Mouse (Mus musculus) E14TG2a.4 (cell line): ENCODE data around the gene Pcdh17.

ENCODE experiments used
- H3K27me3 ChIP-seq: 2 replicates; pipeline ENCODE4 v1.6.1; 2014; ENCODE audit warnings: low read length, control low read depth; ENCODE audit not compliant: insufficient read depth
- H3K36me3 ChIP-seq: 2 replicates; pipeline ENCODE4 v1.6.1; 2014; ENCODE audit warnings: low read length, control low read depth; ENCODE audit not compliant: insufficient read depth
- H3K4me1 ChIP-seq: replicated peaks from 2 replicates; pipeline ENCODE4 v1.6.1; 2014; ENCODE audit warnings: low read depth, low read length, control low read depth
- H3K4me3 ChIP-seq: replicated peaks from 2 replicates; pipeline ENCODE4 v1.5.1; 2014; ENCODE audit warnings: mild to moderate bottlenecking, low read length
- H3K9me3 ChIP-seq: 2 replicates; pipeline ENCODE4 v1.6.1; 2014; ENCODE audit warnings: low read length, control low read depth
- CTCF ChIP-seq: conservative IDR thresholded peaks from 2 replicates; pipeline ENCODE4 v1.5.1; 2014; ENCODE audit warnings: low read length
- NANOG ChIP-seq: IDR thresholded peaks from 2 replicates; pipeline ENCODE4 v1.6.1; 2014; ENCODE audit warnings: borderline replicate concordance, low read length, mixed read lengths
- POU5F1 ChIP-seq: IDR thresholded peaks from 2 replicates; pipeline ENCODE4 v1.6.1; 2014; ENCODE audit warnings: low read length, borderline replicate concordance

Pcdh17 gene

GRCm38 (mm10) chr14:84541838-84542237 is 98.5 kb downstream of the Pcdh17 start:
- H3K4me1 ChIP-seq: no peaks in the 10 kb centered on the region
- no peaks in the 10 kb centered on the region for H3K36me3 ChIP-seq
- H3K9me3 ChIP-seq: no peaks in the 10 kb centered on the region
- TF ChIP-seq NANOG: no peak
- no peak for TF ChIP-seq CTCF
- no peak for TF ChIP-seq POU5F1
- H3K27me3 ChIP-seq: no peaks in the 10 kb centered on the region
- no peak overlapping the region for H3K4me3 ChIP-seq

DNA sequence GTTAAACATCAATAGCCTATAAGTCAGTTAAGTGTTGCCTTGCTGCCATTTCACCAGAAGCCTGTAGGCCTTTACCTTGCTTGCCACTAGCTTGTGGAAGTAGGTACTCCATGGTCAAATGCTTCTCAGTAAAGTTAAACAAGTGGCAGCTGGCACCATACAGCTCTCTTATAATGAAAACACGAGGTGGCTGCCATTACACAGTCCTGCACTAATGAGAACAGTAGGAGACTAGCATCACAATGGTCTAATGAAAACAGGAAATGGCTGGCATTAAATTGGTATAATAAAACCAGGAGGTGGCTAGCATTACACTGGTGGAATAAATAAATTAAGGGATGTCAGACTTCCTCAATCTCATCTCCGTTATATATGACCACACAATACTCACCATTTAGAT is 102.6 kb downstream of the Pcdh17 start:
- Histone ChIP-seq H3K36me3 (no peaks in the 10 kb centered on the region), H3K9me3 (no peaks in the 10 kb centered on the region), H3K4me1 (no peaks in the 10 kb centered on the region), H3K27me3 (no peaks in the 10 kb centered on the region), H3K4me3 (no peak overlapping the region)
- TF ChIP-seq NANOG (no peak), POU5F1 (no peak), CTCF (no peak)

DNA sequence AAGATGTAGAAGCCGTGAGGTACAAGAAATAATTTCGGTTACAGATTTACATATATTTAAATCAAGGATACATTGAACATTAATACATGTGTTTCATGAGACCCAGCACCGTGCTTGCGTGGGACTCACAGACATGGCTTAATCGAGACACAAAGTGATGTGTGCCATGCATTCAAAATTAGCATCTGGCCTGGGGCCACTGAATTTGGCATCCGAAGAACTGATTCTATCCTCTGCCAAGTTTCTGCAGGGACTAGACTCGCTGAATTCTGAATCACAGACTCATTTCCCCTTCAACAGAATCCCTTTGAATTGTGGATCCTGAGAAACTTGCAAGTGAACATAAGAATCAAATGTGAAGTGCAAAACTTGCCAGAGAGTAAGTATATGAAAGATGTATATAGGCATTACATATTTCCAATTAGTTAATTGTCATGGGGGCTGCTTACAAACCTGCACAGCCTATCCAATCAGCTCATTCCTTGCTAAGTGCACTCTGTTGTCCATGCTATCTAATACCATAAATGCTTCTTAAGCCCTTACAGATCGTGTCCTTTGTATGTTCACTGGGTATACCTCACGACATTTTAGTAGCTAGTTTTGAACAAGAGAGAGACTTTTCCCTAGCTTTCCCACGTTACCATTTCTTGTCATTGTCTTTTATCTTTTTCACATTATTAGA is 104.3 kb downstream of the Pcdh17 start:
- no peaks in the 10 kb centered on the region for H3K4me1 ChIP-seq
- no peaks in the 10 kb centered on the region for H3K9me3 ChIP-seq
- no peak for TF ChIP-seq CTCF
- no peak for TF ChIP-seq POU5F1
- no peak for TF ChIP-seq NANOG
- no peak overlapping the region for H3K4me3 ChIP-seq
- no peaks in the 10 kb centered on the region for H3K27me3 ChIP-seq
- no peaks in the 10 kb centered on the region for H3K36me3 ChIP-seq

DNA sequence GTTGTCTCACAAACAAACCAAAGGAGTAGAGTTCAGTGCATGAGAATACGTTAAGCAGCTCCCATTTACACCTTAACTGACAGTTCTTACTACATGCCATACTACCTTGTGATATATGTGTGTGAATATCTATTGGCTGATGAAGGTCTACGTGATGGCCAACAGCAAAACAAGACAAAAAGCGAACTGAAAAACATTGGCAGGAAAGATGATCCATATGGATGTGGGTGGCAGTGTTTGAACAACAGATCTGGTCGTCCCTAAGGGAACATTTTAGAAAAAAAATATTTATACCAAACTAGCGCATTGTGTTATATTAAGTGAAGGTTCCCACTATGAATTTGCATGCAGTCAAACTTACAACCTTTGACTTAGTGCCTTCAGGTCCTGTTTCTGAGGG is 108.2 kb downstream of the Pcdh17 start:
- Histone ChIP-seq H3K27me3 (no peaks in the 10 kb centered on the region), H3K4me1 (no peaks in the 10 kb centered on the region), H3K36me3 (no peaks in the 10 kb centered on the region), H3K4me3 (no peak overlapping the region), H3K9me3 (peaks cover 5% of the 10 kb centered on the region; the same call in 1 of the 2 replicates)
- TF ChIP-seq NANOG (no peak), POU5F1 (no peak), CTCF (no peak)

- Histone ChIP-seq H3K9me3 (no peaks in the 10 kb centered on the region), H3K36me3 (no peaks in the 10 kb centered on the region), H3K4me1 (no peaks in the 10 kb centered on the region), H3K27me3 (no peaks in the 10 kb centered on the region), H3K4me3 (no peak overlapping the region)
- no peak for TF ChIP-seq NANOG
- TF ChIP-seq CTCF: no peak
- TF ChIP-seq POU5F1: no peak
Observed at GRCm38 (mm10) chr14:84571071-84571470, 127.7 kb downstream of the Pcdh17 start.
